In the genomic region with DNA sequence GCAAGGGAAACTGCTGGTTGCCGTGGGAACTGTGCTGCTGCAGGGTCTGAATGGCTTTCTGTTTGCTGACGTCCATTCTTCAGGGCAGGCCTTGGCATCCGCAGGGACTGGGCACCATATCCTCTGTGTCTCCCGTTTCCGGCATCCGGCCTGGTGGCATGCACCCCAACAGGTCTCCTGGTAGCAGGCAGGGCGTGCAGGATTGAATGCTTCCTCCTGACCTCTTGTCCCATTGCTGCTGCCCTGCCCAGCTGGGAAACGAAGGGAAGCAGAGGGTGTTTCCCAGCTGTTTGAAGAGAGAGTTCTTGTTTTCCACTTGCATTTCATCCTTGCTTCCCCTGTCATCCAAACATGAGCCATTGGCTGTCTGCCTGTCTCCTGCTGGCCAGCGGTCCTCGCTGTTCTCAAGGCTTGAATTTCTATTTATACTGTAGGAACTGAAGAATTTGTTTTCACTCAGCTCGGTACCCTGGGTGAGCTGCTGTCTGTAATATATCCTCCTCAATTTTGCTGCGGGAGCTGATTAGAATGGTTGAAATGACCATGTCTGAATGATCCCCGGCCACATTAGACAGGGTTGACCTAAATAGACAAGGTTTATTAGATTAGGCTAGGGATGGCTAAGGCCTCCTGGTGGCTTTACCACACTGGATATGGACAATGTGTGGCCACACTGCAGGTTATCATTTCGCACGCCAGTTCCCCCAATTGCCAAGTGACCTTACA, we compare ENCODE assay signal across 9 mouse cellular contexts.
DNase-seq lines count a peak whose midpoint lies in the region; ATAC-seq and TF ChIP-seq lines count a peak whose summit lies in the region.
"Had no signal": no experiment of that assay in that cellular context is flagged by ENCODE, and none has a peak within 500 bp of the region (broad histone marks: within the 10 kb centered on the region; RNA-seq: fewer than 3 reads in every experiment).

No protein-coding gene starts in this region.

- peak; percentile 79 for ATAC-seq in embryonic facial prominence, embryonic 14.5 days (ENCODE audit: low read depth)
- peak; percentile 28; the same call in 1 of the 2 replicates for ATAC-seq in heart, embryonic 16.5 days (replicated peaks; ENCODE audit: extremely low read depth, insufficient read depth, low FRiP score)
- peak; percentile 61; the same call in 1 of the 2 replicates for ATAC-seq in kidney, postnatal 0 days (replicated peaks; ENCODE audit: low FRiP score, low read depth)

- H3K27me3 ChIP-seq in embryonic facial prominence, embryonic 14.5 days (replicated peaks; ENCODE audit: control insufficient read depth, insufficient read depth, low read length) = no peaks in the 10 kb centered on the region
- H3K27me3 ChIP-seq in heart, embryonic 16.5 days (ENCODE audit: control insufficient read depth, insufficient read depth, low read length) = no peaks in the 10 kb centered on the region
- H3K27me3 ChIP-seq in kidney, postnatal 0 days (ENCODE audit: insufficient read depth, low read length) = no peaks in the 10 kb centered on the region

- H3K36me3 ChIP-seq in embryonic facial prominence, embryonic 14.5 days (ENCODE audit: control insufficient read depth, insufficient read depth, low read length) = no peaks in the 10 kb centered on the region
- no peaks in the 10 kb centered on the region for H3K36me3 ChIP-seq in heart, embryonic 16.5 days (ENCODE audit: control insufficient read depth, insufficient read depth)
- H3K36me3 ChIP-seq in kidney, postnatal 0 days (ENCODE audit: insufficient read depth, low read length) = no peaks in the 10 kb centered on the region
- H3K36me3 ChIP-seq: G1E had no signal

- peak; percentile 82 for DNase-seq in urinary bladder, postnatal 14 days (ENCODE audit: low spot score)
- no peak for DNase-seq in urinary bladder, postnatal 10 days (ENCODE audit: low spot score)
- DNase-seq in embryonic facial prominence, embryonic 14.5 days (ENCODE audit: low spot score) = peak; percentile 81
- DNase-seq in kidney, postnatal 0 days (ENCODE audit: low spot score) = peak; percentile 89
- DNase-seq in lung, adult 18-20 months = peak; percentile 69 to 84
- peak; percentile 62 for DNase-seq in retina, embryonic 14.5 days (ENCODE audit: low spot score)
- DNase-seq in yolk sac, embryonic 10.5 days (ENCODE audit: low spot score) = no peak

- 37% methylated on average over 15 of the region's 15 CpGs for WGBS in embryonic facial prominence, embryonic 14.5 days
- 44% methylated on average over 15 of the region's 15 CpGs for WGBS in heart, embryonic 16.5 days
- WGBS in kidney, postnatal 0 days = 24% methylated on average over 15 of the region's 15 CpGs

- H3K4me3 ChIP-seq in embryonic facial prominence, embryonic 14.5 days (ENCODE audit: low read depth, low read length) = no peak overlapping the region
- H3K4me3 ChIP-seq in heart, embryonic 16.5 days (ENCODE audit: low read length) = no peak overlapping the region
- H3K4me3 ChIP-seq in kidney, postnatal 0 days (replicated peaks; ENCODE audit: low read depth, low read length) = no peak overlapping the region

- no peak overlapping the region for H3K9ac ChIP-seq in embryonic facial prominence, embryonic 14.5 days (ENCODE audit: low read depth, low read length)
- no peak overlapping the region for H3K9ac ChIP-seq in heart, embryonic 16.5 days (ENCODE audit: low read length)
- H3K9ac ChIP-seq in kidney, postnatal 0 days (ENCODE audit: low read depth, low read length) = no peak overlapping the region

- H3K4me2 ChIP-seq in embryonic facial prominence, embryonic 14.5 days (ENCODE audit: low read depth, low read length) = peak overlapping the region; percentile 34; the same call in 1 of the 2 replicates
- H3K4me2 ChIP-seq in heart, embryonic 16.5 days (ENCODE audit: low read depth, low read length) = peak overlapping the region; percentile 42; the same call in 1 of the 2 replicates
- no peak overlapping the region for H3K4me2 ChIP-seq in kidney, postnatal 0 days (ENCODE audit: low read length)

- no peaks in the 10 kb centered on the region for H3K9me3 ChIP-seq in embryonic facial prominence, embryonic 14.5 days (ENCODE audit: control insufficient read depth, low read length)
- no peaks in the 10 kb centered on the region for H3K9me3 ChIP-seq in heart, embryonic 16.5 days (replicated peaks; ENCODE audit: control insufficient read depth, low read length)
- no peaks in the 10 kb centered on the region for H3K9me3 ChIP-seq in kidney, postnatal 0 days (replicated peaks; ENCODE audit: low read length)
- H3K9me3 ChIP-seq: G1E had no signal

- TF ChIP-seq CTCF in kidney, postnatal 0 days (IDR thresholded peaks at IDR 0.05; ENCODE audit: low read depth) = no peak; the same call in 1 of the 2 replicates

- no peak overlapping the region; the same call in 1 of the 2 replicates for H3K27ac ChIP-seq in embryonic facial prominence, embryonic 14.5 days (replicated peaks; ENCODE audit: low read depth, low read length)
- H3K27ac ChIP-seq in heart, embryonic 16.5 days (ENCODE audit: low read length) = peak overlapping the region; percentile 70
- peak overlapping the region; percentile 51; the same call in 1 of the 2 replicates for H3K27ac ChIP-seq in kidney, postnatal 0 days

- H3K4me1 ChIP-seq in embryonic facial prominence, embryonic 14.5 days (ENCODE audit: control insufficient read depth, insufficient read depth, low read length) = peaks cover 11% of the 10 kb centered on the region
- H3K4me1 ChIP-seq in heart, embryonic 16.5 days (ENCODE audit: control insufficient read depth, insufficient read depth, low read length) = peaks cover 13% of the 10 kb centered on the region
- peaks cover 4% of the 10 kb centered on the region; the same call in 1 of the 2 replicates for H3K4me1 ChIP-seq in kidney, postnatal 0 days (replicated peaks; ENCODE audit: insufficient read depth, low read length)

Comparison
In these comparisons a context has a peak if more than half of its experiments do, and no peak if none do; other contexts are left out.
1. DNase-seq: peak in urinary bladder, postnatal 14 days (single experiment), embryonic facial prominence, embryonic 14.5 days (single experiment), kidney, postnatal 0 days (single experiment), lung, adult 18-20 months (2 of 2) and retina, embryonic 14.5 days (single experiment); none in urinary bladder, postnatal 10 days (single experiment) and yolk sac, embryonic 10.5 days (single experiment).
2. ATAC-seq: peak in every context shown above with its lines; median percentile 79 in embryonic facial prominence, embryonic 14.5 days; 61 in kidney, postnatal 0 days; 28 in heart, embryonic 16.5 days.